Mouse (Mus musculus): Measurements from ENCODE around the gene Gpatch2l.

DNA sequence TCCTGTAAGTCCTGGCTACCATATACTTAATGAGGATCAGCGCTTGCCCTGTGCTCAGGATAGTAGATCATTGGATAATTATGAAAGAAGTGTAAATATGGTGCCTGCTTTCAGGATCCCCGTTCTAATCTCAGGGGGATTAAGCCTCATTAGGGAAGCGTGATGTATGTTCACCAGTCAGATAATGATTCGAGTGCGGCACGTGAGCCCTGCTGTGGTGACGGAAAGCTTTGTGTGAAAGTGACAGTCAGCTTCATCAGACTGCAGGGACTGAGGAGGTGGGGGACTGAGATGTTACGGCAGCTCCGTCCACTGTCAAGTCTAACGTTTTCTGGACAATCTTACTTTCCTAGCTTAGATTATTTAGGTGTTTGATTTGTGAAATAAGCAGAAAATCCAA lies 38.3 kb downstream of the Gpatch2l start:
- no peak for TF ChIP-seq ZNF384 (IDR thresholded peaks at IDR 0.05; ENCODE audit: low read depth, low read length)
- no peak for TF ChIP-seq CHD2 (IDR thresholded peaks at IDR 0.05; ENCODE audit: low read depth, low read length)

All from ES-E14 (cell line).